Mouse (Mus musculus): ENCODE results near the gene Map2k3.

The Map2k3 gene

DNA sequence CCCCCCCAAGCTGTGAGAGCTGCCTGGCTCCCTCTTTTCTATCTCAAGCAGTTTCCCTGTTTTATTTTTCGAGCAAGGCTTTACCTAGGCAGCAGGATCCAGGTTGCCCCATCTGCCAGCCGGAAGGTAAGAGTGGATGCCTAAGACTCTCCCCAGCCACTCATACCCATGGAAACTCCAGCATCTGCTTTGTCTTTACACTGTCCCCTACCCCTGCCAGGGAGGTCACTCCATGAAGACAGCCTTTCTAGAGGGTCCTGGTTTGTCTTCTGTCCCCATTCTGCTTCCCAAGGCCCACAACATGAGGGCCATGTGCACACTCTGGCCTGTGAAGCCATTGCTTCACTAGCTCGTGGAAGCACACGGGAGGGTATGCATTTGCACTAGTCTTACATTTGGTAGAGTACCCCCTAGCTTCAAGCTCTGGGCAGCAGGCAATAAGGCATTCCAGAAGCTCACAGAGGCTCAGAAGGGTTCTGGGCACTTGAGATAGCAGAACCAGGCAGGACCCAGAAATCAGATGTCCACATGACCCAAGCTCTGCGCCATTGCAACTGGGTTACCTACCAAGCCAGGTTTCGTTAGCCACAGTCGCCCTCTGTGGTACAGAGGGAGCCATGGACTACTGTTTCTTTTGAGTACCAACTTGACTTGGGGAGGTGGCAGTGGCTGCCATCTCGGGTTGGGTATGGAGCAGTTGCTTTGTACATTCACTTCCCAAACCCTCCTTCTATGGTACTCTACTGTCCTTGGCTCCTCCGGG lies 24.0 kb downstream of the Map2k3 start:
- no peak for DNase-seq (ENCODE audit: low spot score in 2 of 2)

DNA sequence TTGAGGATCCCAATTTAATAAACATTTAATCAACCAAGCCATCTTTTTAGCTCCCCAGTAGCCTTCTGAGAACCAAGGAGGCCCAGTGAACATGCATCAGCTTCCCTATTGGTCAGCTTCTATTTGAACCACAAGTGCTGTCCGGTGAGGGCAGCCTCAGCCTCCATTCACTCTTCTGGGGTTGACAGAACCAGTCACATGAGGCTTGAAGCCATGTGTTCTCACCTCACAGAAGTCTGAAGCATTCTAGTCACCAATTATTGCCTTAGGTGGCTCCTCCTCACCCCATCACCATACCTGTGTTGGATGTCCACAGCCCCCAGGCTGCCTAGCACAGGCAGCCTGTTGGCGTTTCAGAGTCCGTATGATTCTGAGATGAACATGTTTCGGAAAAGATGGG lies 27.1 kb downstream of the Map2k3 start:
- DNase-seq (ENCODE audit: low spot score in 2 of 2), result no peak

DNA sequence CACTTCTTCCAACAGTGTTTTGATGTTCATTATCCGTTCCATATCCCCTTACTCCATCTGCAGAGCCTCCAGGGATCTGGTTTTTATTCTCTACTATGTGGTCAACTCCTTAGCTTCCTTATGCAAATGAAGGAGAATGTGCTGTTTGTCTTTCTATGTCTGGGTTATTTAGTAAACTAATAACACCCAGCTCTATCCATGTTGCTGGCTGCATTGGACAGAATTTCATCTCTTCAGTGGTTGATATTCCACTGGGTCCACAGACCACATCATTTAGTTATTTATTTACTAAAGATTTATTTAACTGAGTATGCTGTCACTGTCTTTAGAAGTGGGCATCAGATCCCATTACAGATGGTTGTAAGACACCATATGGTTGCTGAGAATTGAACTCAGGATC lies 29.3 kb downstream of the Map2k3 start:
- DNase-seq (ENCODE audit: low spot score in 2 of 2), result no peak

GRCm38 (mm10) chr11:60962709-60963108 lies 30.9 kb downstream of the Map2k3 start:
- no peak for DNase-seq (ENCODE audit: low spot score in 2 of 2)

GRCm38 (mm10) chr11:60966974-60967373 lies 35.1 kb downstream of the Map2k3 start:
- DNase-seq (ENCODE audit: low spot score in 2 of 2), result no peak

DNA sequence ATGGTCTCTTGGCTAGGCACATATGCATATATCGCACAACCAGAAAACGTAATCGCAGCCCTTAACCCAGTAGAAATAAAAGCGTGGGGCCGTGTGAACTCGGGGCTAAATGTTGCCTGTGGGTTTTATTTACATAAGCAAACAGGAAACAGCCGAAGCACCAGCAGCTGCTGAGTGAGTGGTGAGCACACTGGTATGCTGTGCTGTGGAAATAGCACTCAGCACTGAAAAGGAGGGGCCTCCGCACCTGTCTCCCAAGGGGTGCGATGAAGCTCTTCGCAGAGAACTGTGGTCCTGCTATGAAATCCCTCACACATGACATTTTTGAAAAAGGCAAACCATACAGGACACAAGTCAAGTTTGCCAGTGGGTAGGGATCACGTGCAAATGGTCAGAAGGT lies 43.3 kb downstream of the Map2k3 start:
- DNase-seq (ENCODE audit: low spot score in 2 of 2), result no peak

- no peak for DNase-seq (ENCODE audit: low spot score in 2 of 2)
These were observed 44.4 kb downstream of the Map2k3 start for GRCm38 (mm10) chr11:60976234-60976633.

DNA sequence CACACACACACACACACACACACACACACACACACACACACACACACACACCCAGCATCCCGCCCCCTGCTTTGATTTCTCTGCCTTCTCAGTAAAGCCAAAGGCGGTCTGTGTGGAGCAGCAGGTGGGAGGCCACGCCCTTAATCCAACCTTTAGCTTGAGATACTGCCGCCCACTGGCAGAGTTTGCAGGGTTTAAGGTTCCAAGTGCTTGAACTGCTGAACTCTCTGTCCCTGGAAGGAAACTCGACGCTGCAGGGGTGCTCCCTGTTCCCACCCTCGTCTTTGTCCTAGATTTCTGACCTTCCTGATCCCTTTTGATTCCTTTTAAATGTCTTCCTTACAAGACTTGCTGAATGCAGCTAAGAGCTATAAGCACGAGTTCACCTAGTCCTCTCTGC lies 44.9 kb downstream of the Map2k3 start:
- no peak for DNase-seq (ENCODE audit: low spot score in 2 of 2)

DNA sequence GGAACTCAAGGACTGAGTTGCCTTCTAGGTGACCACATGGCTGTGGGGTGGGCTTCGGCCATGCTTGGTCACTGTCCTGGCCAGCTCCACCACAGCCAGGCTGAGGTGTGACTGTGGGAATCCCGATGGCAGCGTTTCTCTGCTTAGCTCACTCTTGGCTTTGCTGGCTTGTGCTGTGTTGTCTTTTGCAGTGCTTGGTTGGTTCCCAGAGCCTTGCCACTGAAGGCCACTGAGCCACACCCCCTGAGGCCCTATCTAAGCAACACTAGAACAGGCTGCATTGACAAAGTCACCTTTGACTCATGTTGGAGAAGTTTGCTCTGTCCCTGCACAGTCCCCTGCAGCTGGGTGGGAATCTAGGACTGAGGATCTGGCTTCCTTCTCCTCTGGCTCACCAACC lies 45.3 kb downstream of the Map2k3 start:
- no peak for DNase-seq (ENCODE audit: low spot score in 2 of 2)

- DNase-seq (ENCODE audit: low spot score in 2 of 2), result no peak
These were observed 46.8 kb downstream of the Map2k3 start for GRCm38 (mm10) chr11:60978658-60979057.

DNA sequence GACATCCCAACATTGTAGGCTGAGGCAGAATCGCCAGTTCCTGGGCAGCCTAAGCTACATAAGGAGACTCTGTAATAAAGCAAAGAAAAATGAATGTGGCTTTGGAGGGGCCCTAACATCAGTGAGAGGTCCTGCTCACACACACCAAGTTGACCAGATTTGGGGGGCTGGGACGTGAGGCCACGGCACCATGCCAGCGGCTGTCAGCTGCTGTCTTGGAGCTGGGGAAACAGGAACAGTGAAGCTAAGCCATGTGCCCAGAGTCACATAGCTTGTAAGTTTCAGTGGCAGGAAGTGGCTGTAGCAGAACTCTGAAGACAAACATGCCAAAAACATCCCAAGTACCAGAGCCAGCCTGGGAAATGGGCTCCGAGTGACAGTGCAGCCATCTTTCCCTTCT lies 48.0 kb downstream of the Map2k3 start:
- no peak for DNase-seq (ENCODE audit: low spot score in 2 of 2)

GRCm38 (mm10) chr11:60981693-60982486 lies 50.1 kb downstream of the Map2k3 start:
- DNase-seq (ENCODE audit: low spot score in 2 of 2), result peak in 1 of 2 experiments; percentile 40

- DNase-seq (ENCODE audit: low spot score in 2 of 2), result peak in 1 of 2 experiments; percentile 19
These were observed 53.2 kb downstream of the Map2k3 start for GRCm38 (mm10) chr11:60984912-60985558.

GRCm38 (mm10) chr11:60990428-60990827 lies 58.6 kb downstream of the Map2k3 start:
- DNase-seq (ENCODE audit: low spot score in 2 of 2), result no peak
